Mouse (Mus musculus) NIH3T3 (cell line): ENCODE results near the gene Pacrg.

Source experiments
- DNase-seq: peaks from one replicate; pipeline ENCODE4 v3.0.0-alpha.2; 2012; ENCODE audit warnings: low read depth

Pacrg gene

DNA sequence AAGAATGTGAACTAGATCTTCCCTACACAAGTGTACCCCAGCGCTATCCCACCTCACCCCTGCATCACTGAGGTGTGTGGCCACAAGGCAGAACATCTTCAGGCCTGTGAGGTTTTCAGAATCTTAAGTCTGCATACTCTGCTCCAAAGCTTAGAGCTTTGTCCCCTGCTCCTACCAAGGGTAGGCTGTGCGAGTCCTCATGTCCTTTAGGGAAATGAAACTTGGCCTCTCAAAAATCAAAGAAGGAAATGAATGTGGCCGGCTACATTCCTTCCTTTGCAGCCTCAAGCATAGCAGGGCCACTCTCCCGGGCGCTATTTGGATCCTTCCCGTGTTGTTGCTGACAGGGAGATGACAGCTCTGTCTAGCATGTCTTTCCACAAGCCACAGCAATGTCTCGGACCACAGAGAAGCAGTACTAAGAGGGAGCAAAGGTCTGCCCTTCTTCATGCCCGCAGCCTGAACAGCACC, 469.4 kb downstream of the Pacrg start:
- DNase-seq = peak; percentile 17

DNA sequence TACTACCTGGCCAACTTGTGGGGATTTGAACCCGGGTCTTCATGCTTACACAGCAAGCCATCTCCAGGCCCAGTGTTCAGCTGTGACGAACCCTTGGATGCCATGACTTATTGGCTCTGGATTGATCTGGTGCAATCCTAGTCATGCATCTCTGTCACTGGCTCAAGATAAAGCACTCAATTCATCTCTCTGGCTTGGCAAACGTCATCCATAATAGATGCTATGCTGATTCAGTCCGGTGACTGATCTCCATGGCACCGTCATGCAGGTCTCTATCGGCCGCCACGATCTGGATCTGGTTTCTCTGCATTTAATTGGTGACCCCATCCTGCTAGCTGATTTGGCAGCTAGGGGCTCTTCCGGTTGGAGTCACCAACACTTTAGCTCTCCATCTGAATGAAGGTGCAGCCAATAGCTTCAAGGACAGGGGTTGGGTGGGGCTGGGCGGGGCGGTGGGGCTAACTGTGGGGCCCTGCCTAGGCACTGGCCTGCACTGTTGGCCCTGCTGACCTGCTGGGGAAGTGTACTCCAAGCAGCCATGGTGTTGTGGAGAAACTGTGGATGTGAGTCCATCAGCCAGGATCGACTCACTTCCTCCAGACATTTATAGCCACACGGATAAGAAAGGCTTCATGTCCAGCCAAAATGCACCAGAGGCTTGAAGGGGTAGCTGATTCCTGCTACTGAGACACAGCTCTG, 470.0 kb downstream of the Pacrg start:
- no peak for DNase-seq

DNA sequence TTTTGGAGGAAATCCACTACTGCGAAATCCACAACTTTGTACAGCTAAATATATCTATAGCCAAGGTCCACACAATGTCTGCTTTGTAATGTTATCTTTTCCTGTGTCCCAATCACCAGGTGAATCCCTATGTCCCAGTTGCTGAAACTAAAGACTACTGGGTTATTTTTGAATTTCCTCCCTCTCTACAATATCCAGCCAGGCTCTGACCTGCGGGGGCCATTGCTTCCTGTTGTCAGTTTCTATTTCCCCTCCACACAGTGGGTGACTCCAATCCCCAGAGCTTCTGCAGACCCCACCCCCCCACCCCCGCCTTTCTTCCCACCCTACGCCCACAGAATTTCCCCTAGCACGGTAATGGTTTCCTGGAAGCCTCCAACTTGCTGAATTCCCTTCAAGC, 473.1 kb downstream of the Pacrg start:
- no peak for DNase-seq

DNA sequence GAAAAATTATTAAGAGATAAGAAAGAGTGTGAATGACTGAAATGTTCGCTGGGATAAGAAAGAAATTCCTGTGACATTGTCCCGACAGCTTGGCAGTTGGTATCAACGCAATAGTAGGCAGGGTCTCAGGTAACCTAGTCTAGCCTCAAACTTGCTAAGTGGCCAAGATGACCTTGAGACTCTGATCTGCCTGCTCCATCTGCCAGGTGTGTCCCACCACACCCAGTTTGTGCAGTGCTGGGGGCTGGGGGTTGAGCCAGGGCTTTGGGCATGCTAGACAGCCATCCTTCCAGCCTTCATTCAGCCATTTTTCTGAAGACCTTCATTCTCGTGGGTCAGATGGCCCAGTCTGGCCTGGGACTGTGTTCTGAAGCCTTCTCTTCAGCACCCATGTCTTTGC, 473.5 kb downstream of the Pacrg start:
- no peak for DNase-seq

DNA sequence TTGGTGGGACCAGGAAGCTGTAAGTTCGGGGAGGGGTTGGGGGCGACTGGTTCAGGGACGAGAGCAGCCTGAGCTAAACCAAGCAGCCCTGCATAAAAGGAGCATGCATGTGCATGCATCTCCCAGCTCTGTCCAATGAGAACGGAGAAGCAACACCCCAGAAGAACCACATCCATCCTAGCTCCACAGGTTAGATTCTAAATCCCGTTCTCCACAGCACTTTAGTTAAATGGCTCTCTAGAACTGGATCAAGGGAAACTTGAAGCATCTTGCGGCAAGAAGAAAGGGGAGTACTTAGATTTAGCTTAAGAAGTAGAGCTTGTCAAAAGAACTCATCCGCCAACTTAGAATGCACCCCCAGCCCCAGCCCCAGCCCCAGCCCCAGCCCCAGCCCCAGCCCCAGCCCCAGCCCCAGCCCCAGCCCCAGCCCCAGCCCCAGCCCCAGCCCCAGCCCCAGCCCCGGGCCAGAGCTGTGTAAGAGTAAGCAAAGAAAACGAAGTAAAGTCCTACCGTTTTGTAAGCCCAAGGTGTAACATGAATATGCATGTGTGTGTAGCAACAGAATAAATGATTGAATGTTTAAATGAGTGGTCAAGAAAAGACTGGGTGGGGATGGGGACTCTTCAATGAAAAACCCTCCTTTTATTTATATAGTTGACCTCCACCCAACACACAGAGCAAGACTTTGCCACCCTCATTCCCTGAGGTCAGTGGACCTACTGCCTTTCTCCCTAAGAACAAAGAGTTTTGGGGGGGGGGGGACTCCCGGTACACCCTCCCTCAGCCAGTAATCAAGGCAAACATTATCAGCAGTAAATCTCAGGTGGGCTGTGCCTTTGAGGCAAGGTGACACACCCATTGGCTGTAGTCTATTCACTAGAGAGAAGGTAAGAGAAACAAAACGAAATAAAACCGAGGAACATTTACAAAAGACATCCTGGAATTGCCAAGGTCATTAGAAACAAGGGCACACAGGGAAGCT, 474.3 kb downstream of the Pacrg start:
- DNase-seq = no peak

DNA sequence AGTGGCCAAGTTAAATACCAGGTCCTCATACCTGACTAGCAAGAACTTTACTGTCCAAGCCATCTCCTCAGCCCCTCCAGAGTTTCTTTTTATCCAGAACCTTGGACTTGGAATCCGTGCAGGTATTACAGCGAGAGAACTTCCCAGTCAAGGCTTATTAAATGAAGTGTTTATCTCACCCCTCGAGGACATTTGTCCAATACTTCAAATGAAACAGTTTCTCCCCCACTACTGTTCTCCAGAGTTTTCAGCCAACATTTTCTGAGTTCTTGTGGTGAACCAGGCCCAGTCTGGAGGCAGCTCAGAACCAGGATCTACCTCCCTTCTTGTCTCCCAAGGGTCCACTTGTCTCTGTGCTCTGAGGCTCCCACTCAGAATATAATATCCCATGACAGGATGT, 477.0 kb downstream of the Pacrg start:
- no peak for DNase-seq

DNA sequence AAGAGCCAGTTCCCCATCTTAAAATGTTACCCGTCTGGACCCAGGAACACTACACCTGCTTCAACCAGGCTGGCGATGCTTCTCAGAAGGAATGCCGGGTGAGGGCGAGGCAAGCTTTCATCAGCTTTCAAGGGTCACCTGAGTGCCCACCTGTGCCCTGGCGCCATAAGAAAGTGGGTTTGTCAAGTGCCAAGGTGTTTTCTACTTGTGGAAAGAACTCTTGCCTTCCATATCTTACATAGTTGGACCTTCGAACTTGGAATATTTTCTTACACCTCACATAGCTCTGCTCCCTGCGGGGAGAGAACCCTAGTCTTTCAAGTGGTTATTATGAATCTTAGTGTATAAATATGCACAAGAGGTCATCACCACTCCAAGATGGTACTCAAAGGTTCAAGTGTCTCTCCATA, 478.2 kb downstream of the Pacrg start:
- DNase-seq = no peak

DNA sequence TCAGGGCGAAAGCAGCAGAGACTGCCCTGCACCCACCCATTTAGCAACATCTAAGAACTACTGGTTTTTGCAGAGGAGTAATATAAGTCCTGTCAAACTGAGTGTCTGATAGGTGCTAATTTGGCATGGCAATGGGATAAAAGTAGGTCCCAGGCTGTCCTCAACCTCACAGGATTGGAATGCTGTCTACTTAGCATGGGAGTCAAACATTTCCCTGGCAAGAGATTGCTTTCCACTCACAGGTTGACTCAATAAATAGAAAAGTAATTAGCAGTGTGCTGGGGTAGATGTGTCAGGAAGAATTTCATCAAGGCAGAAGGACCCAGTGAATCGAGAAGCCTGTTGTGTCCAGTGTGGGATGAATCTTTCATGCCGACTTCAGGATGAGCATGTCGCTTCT, 479.4 kb downstream of the Pacrg start:
- no peak for DNase-seq

DNA sequence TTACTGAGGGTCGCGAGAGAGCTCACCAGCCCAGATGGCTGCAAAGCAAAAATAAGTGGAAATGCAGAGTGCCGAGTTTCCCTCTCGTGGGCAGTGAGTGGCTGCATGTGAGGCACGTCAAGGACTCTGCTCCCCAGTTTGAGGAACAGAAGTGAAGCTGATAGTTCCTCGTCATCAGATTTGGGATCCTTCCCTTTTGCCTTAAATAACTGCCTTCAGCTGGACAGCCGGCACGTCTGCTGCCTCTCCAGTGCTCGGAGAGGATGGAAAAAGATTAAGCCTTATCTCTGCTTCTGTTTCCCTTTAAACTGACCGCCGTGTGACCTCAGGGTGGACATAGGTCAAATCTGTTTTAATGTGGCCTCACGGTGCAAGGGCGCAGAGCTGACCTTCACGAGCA, 480.6 kb downstream of the Pacrg start:
- DNase-seq = no peak

DNA sequence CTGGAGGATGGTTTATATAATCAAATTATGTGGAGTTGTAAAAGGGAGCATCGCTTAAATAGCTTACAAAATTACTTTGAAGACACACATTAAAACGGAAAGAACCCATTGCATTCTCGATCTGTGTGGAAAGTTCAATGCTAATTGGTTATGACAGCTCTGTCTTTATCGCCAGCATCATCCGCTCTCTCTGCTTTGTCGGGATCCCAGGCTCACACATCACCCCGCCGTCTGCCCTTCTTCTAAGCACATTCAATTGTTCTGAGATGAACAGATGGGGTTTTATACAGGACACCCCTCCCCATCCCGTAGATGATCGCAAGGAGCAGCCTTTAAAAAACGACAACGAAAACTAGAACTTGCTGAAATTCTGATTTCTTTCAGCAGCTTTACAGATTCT, 482.8 kb downstream of the Pacrg start:
- no peak for DNase-seq

DNA sequence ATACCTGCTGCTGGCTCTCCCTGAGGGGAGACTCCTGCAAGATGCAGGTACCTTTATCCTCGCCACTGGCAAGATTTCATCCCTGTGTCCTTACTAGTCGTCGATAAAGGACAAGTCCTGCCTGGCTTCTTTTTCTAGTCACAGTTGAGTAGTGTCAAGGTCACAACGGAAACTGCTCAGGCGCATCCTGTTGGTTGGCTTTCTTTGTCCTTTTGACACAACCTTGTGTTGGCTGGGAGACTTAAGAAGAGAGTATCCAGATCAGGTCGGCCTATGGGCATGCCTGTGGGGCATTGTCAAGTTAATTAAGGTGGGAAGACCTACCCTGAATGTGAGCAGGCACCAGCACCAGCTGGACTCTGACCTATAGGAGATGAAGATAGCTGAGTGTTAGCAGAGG, 483.8 kb downstream of the Pacrg start:
- DNase-seq = no peak

DNA sequence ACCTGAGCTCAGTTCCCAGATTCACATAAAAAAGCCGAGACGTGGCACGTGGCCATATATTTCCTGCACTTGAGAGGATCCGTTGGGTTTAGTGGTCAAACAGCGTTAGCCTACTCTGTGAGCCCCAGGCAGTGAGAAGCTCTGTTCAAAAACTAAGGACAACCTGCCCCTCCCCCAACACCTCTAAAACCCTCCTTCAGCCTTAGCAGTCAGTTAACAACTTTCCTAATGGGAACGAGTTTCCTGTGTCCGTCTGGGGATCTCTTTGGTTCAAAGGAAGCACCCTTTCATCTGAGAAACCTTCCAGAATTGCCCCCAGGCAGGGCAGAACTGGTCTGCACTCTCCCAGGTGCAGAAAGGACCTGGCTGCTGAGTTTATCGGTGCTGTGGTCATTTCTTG, 484.4 kb downstream of the Pacrg start:
- no peak for DNase-seq
